Mouse (Mus musculus) urinary bladder, postnatal 36 days (tissue): ENCODE measurements at regions not wholly inside any gene's neighbourhood (a gene's known extent, or its start where the extent isn't known, plus 50 kb on each side); places are given as distances from the start of the nearest gene placed in this dataset.

ENCODE experiments used
- DNase-seq, 2 experiments: peaks; one replicate each; pipeline ENCODE4 v3.0.0; 2022; ENCODE audit warnings: low spot score in 2 of 2, mixed read lengths in 1 of 2

GRCm38 (mm10) chr3:70215195-70215594, 207.8 kb downstream of the Otol1 start:
- DNase-seq, result no peak

- DNase-seq, result no peak
Measured at GRCm38 (mm10) chr3:70216096-70216495, 208.7 kb downstream of the Otol1 start.

- DNase-seq, result no peak
Measured at GRCm38 (mm10) chr3:70218757-70219360, 211.4 kb downstream of the Otol1 start.

GRCm38 (mm10) chr3:70223443-70224065, 216.1 kb downstream of the Otol1 start:
- no peak for DNase-seq

GRCm38 (mm10) chr3:70224846-70225245, 217.4 kb downstream of the Otol1 start:
- no peak for DNase-seq

- peak; percentile 7 to 12 for DNase-seq
Measured at GRCm38 (mm10) chr3:70227165-70227564, 219.8 kb downstream of the Otol1 start.

- no peak for DNase-seq
Measured at GRCm38 (mm10) chr3:70248655-70249054, 241.2 kb downstream of the Otol1 start.

- DNase-seq, result no peak
Measured at GRCm38 (mm10) chr3:70249922-70250321, 242.5 kb downstream of the Otol1 start.

GRCm38 (mm10) chr3:70250733-70251132, 243.3 kb downstream of the Otol1 start:
- no peak for DNase-seq

- no peak for DNase-seq
Measured at GRCm38 (mm10) chr3:70263318-70263717, 255.9 kb downstream of the Otol1 start.

- no peak for DNase-seq
Measured at GRCm38 (mm10) chr3:70288590-70289388, 281.4 kb downstream of the Otol1 start.

- DNase-seq, result no peak
Measured at GRCm38 (mm10) chr3:70307556-70307955, 300.1 kb downstream of the Otol1 start.

GRCm38 (mm10) chr3:70308061-70308461, 300.6 kb downstream of the Otol1 start:
- no peak for DNase-seq

- DNase-seq, result no peak
Measured at GRCm38 (mm10) chr3:70309304-70309703, 301.9 kb downstream of the Otol1 start.

- no peak for DNase-seq
Measured at GRCm38 (mm10) chr3:70311055-70311454, 303.6 kb downstream of the Otol1 start.

GRCm38 (mm10) chr3:70312034-70312433, 304.6 kb downstream of the Otol1 start:
- no peak for DNase-seq

GRCm38 (mm10) chr3:70313119-70313868, 305.9 kb downstream of the Otol1 start:
- no peak for DNase-seq

- DNase-seq, result no peak
Measured at GRCm38 (mm10) chr3:70314239-70314638, 306.8 kb downstream of the Otol1 start.

GRCm38 (mm10) chr3:70318377-70318776, 311.0 kb downstream of the Otol1 start:
- no peak for DNase-seq

GRCm38 (mm10) chr3:70319139-70319538, 311.7 kb downstream of the Otol1 start:
- DNase-seq, result no peak

GRCm38 (mm10) chr3:70321161-70321657, 313.8 kb downstream of the Otol1 start:
- no peak for DNase-seq

GRCm38 (mm10) chr3:70324692-70325091, 317.3 kb downstream of the Otol1 start:
- DNase-seq, result no peak
